Mouse (Mus musculus): ENCODE data around the gene Ltbp1. TPM values are rescaled to one million over a fixed set of nuclear protein-coding genes. Genes with fewer than 3 reads are reported as not detected.

Gene Ltbp1
- polyA plus RNA-seq, 1 experiment: 4.7 TPM

GRCm38 (mm10) chr17:75272446-75272845 lies 267.1 kb downstream of the Ltbp1 start:
- H3K27ac ChIP-seq (ENCODE audit: insufficient read depth, low read length): no peak overlapping the region
- H3K4me3 ChIP-seq (ENCODE audit: insufficient read depth, low read length): no peak overlapping the region
- no peaks in the 10 kb centered on the region for H3K4me1 ChIP-seq (ENCODE audit: control insufficient read depth, insufficient read depth, low read length)
- TF ChIP-seq POLR2A (IDR thresholded peaks at IDR 0.05; ENCODE audit: extremely low read depth, insufficient read depth, low read length): no peak
- TF ChIP-seq CTCF (IDR thresholded peaks at IDR 0.05; ENCODE audit: extremely low read depth, insufficient read depth, low read length): no peak

DNA sequence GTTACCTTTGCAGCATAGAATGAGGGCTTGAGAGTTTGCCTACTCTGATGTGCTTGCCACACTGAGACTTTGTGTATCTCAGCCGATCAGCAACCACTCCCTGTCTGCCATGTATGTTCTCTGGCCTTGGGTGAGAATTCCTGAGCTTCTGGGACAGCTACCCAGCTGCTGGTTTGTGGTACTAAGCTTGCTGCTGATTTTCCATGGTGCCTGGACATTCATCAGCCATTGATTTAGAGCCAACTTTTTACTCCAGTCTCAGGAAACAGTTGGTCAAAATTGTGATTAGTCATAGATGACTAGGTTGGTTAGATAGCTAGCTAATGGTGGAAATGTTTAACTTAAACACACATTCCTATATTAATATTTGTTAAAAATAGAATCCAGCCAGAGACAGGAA lies 267.9 kb downstream of the Ltbp1 start:
- H3K27ac ChIP-seq (ENCODE audit: insufficient read depth, low read length): no peak overlapping the region
- H3K4me3 ChIP-seq (ENCODE audit: insufficient read depth, low read length): no peak overlapping the region
- no peaks in the 10 kb centered on the region for H3K4me1 ChIP-seq (ENCODE audit: control insufficient read depth, insufficient read depth, low read length)
- no peak for TF ChIP-seq POLR2A (IDR thresholded peaks at IDR 0.05; ENCODE audit: extremely low read depth, insufficient read depth, low read length)
- TF ChIP-seq CTCF (IDR thresholded peaks at IDR 0.05; ENCODE audit: extremely low read depth, insufficient read depth, low read length): no peak

DNA sequence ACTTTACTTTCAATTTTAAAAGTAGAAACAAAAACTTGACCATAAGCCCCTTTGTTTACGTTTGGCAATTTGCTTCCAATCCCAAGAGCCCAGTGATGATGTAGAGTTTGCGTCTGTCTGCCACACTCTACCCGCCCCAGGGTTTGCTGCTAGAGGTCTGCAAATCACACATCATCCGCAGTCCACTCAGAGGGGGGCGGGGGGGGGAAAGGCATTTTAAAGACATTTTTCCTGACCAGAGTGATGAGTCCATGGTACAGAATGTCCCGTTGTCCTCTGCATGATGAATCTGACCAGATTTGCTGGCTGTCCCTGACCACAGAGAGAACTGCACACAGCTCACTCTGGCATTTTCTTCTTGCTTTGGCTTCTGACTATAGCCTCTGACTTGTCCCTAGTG lies 269.9 kb downstream of the Ltbp1 start:
- H3K4me3 ChIP-seq (ENCODE audit: insufficient read depth, low read length): no peak overlapping the region
- no peaks in the 10 kb centered on the region for H3K4me1 ChIP-seq (ENCODE audit: control insufficient read depth, insufficient read depth, low read length)
- H3K27ac ChIP-seq (ENCODE audit: insufficient read depth, low read length): no peak overlapping the region
- TF ChIP-seq CTCF (IDR thresholded peaks at IDR 0.05; ENCODE audit: extremely low read depth, insufficient read depth, low read length) (no peak), POLR2A (IDR thresholded peaks at IDR 0.05; ENCODE audit: extremely low read depth, insufficient read depth, low read length) (no peak)

DNA sequence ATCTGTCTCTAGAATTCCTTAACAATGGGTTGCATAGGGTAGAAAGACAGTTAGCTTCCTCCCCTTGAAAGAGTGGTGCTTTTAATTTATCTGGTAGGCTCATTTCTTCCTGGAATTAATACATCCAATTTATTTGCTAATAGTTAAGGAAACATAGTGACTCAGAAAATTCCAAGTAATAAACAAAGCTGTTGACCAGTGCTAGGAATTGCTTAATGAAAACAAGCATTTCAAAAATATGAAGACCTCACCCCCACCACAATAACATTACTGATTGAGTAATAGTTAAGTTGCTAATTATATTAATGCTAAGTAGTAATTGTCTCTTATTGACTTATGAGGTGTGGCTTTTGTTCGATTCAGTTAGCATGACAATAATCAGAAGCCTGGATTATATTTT lies 272.7 kb downstream of the Ltbp1 start:
- Histone ChIP-seq H3K4me1 (ENCODE audit: control insufficient read depth, insufficient read depth, low read length) (no peaks in the 10 kb centered on the region), H3K4me3 (ENCODE audit: insufficient read depth, low read length) (no peak overlapping the region), H3K27ac (ENCODE audit: insufficient read depth, low read length) (no peak overlapping the region)
- TF ChIP-seq POLR2A (IDR thresholded peaks at IDR 0.05; ENCODE audit: extremely low read depth, insufficient read depth, low read length): no peak
- TF ChIP-seq CTCF (IDR thresholded peaks at IDR 0.05; ENCODE audit: extremely low read depth, insufficient read depth, low read length): no peak

DNA sequence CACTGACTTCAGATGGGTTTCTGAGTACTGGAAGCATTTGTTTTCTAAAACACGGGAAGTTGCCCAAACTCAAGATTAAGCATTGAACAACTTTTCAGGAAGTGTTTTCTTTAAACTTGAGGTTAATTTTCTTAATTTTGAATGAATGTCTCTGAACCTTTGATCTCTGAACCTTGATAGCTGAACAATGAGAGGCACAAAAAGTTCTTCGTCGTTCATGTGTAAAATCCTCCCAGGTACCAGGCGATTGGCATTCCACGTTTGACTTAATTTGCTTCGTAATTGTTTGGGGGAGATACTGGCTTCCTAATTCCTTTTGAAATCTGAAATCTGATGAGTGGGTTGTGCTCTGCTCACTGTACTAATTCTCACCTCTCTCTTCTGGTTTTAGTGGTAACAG lies 273.2 kb downstream of the Ltbp1 start:
- no peak overlapping the region for H3K27ac ChIP-seq (ENCODE audit: insufficient read depth, low read length)
- TF ChIP-seq POLR2A (IDR thresholded peaks at IDR 0.05; ENCODE audit: extremely low read depth, insufficient read depth, low read length) (no peak), CTCF (IDR thresholded peaks at IDR 0.05; ENCODE audit: extremely low read depth, insufficient read depth, low read length) (no peak)
- H3K4me1 ChIP-seq (ENCODE audit: control insufficient read depth, insufficient read depth, low read length): no peaks in the 10 kb centered on the region
- H3K4me3 ChIP-seq (ENCODE audit: insufficient read depth, low read length): no peak overlapping the region

DNA sequence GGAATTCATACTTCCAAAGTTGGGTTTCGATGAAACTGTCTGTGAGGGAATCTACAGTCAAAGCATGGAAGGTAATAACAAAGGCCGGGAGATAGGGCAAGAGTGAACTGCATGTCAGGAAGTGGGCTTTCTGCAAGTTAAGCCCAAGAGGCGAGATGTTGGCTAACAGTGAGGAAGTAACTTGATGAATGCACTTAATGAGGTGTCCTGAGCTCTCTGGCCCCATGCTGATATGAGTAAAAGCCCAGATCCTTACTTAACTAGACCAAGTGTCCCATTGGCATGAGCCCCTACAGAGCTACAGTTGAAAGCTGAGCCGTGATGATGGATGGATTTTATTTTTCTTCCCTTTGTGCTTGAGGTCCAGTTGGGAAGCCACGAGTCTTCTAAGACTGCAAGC lies 276.0 kb downstream of the Ltbp1 start:
- Histone ChIP-seq H3K4me3 (ENCODE audit: insufficient read depth, low read length) (no peak overlapping the region), H3K27ac (ENCODE audit: insufficient read depth, low read length) (no peak overlapping the region), H3K4me1 (ENCODE audit: control insufficient read depth, insufficient read depth, low read length) (no peaks in the 10 kb centered on the region)
- TF ChIP-seq CTCF (IDR thresholded peaks at IDR 0.05; ENCODE audit: extremely low read depth, insufficient read depth, low read length): no peak

DNA sequence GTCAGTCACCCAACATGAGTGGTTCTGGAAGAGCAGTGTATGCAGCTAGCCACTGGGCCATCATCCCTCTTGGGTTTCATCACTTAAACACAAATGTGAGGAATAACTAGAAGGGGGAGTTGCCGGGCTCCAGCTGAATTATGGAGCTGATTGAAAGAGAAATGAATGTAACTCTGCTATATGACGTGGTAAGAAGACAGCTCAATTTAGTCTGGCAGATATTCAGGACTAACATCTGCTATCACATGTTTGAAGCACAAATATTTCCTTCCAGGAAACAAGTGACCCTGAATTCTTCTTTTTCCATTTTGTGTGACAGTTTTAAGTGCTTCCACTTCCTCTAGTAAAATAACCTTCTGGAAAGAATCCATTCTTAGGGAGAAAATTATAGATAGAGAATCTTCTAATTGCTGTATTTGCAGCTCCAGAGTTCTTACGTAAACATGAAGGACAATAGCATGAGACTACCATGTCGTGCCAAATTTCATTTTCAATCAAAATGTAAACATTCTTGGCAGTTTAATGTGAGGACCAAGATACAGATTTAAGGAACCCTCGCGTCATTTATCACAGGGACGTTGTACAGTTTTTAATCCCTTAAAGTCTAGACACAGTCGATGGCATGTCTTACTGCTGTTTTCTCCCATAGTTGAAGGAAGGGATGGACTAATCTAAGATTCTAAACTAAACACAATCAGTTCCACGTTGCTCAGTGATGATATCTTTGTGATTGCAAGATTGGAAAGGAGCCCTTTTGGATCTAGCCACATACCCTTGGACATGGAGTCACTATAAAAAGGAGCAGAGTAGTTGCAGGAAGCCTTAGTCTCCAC lies 279.7 kb downstream of the Ltbp1 start:
- Histone ChIP-seq H3K4me1 (ENCODE audit: control insufficient read depth, insufficient read depth, low read length) (no peaks in the 10 kb centered on the region), H3K4me3 (ENCODE audit: insufficient read depth, low read length) (no peak overlapping the region), H3K27ac (ENCODE audit: insufficient read depth, low read length) (no peak overlapping the region)
- TF ChIP-seq POLR2A (IDR thresholded peaks at IDR 0.05; ENCODE audit: extremely low read depth, insufficient read depth, low read length) (no peak), CTCF (IDR thresholded peaks at IDR 0.05; ENCODE audit: extremely low read depth, insufficient read depth, low read length) (no peak)

- no peaks in the 10 kb centered on the region for H3K4me1 ChIP-seq (ENCODE audit: control insufficient read depth, insufficient read depth, low read length)
- H3K27ac ChIP-seq (ENCODE audit: insufficient read depth, low read length): no peak overlapping the region
- TF ChIP-seq CTCF (IDR thresholded peaks at IDR 0.05; ENCODE audit: extremely low read depth, insufficient read depth, low read length): no peak
- TF ChIP-seq POLR2A (IDR thresholded peaks at IDR 0.05; ENCODE audit: extremely low read depth, insufficient read depth, low read length): no peak
- no peak overlapping the region for H3K4me3 ChIP-seq (ENCODE audit: insufficient read depth, low read length)
These were observed 287.6 kb downstream of the Ltbp1 start for GRCm38 (mm10) chr17:75292986-75293385.

DNA sequence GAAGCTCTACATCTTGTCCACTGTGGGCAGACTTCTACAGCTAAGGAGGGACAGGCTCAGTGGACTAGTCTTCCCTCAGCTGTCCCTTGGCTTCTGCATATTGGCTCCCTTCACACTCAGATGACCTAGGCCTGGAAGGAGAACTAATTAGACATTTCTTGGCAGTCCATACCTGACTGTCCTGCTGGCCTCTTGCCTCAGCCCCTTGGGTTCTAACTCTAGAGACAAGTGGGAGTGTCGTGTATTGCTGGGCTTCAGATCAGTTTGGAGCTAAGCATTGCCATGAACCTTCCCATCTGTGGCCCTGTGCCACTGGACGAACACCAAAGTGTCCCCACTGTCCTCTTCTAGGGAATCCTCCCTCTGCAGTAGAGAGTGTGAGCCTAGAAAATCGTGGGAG lies 288.4 kb downstream of the Ltbp1 start:
- Histone ChIP-seq H3K4me3 (ENCODE audit: insufficient read depth, low read length) (no peak overlapping the region), H3K27ac (ENCODE audit: insufficient read depth, low read length) (no peak overlapping the region), H3K4me1 (ENCODE audit: control insufficient read depth, insufficient read depth, low read length) (no peaks in the 10 kb centered on the region)
- TF ChIP-seq POLR2A (IDR thresholded peaks at IDR 0.05; ENCODE audit: extremely low read depth, insufficient read depth, low read length) (no peak), CTCF (IDR thresholded peaks at IDR 0.05; ENCODE audit: extremely low read depth, insufficient read depth, low read length) (no peak)

- Histone ChIP-seq H3K4me3 (ENCODE audit: insufficient read depth, low read length) (no peak overlapping the region), H3K4me1 (ENCODE audit: control insufficient read depth, insufficient read depth, low read length) (no peaks in the 10 kb centered on the region), H3K27ac (ENCODE audit: insufficient read depth, low read length) (no peak overlapping the region)
- TF ChIP-seq CTCF (IDR thresholded peaks at IDR 0.05; ENCODE audit: extremely low read depth, insufficient read depth, low read length) (no peak), POLR2A (IDR thresholded peaks at IDR 0.05; ENCODE audit: extremely low read depth, insufficient read depth, low read length) (no peak)
These were observed 295.5 kb downstream of the Ltbp1 start for GRCm38 (mm10) chr17:75300908-75301307.
